Mouse (Mus musculus) stomach, postnatal 0 days (tissue): ENCODE measurements at regions not wholly inside any gene's neighbourhood (a gene's known extent, or its start where the extent isn't known, plus 50 kb on each side); places are given as distances from the start of the nearest gene placed in this dataset.

Experiments
- CTCF ChIP-seq: IDR thresholded peaks from 2 replicates; pipeline ENCODE4 v1.5.1; 2016; ENCODE audit warnings: antibody characterized with exemption, low read depth, mild to moderate bottlenecking, moderate library complexity
- EP300 ChIP-seq: optimal IDR thresholded peaks from 2 replicates; pipeline ENCODE3; 2016; ENCODE audit warnings: antibody characterized with exemption

- TF ChIP-seq CTCF (no peak), EP300 (no peak)
Measured at GRCm38 (mm10) chr10:8955499-8956211, 69.8 kb upstream of the Sash1 start.
